Mouse (Mus musculus) lung, postnatal 0 days (tissue): ENCODE results near the gene Fam189a2. TPM values are rescaled to one million over a fixed set of nuclear protein-coding genes. Genes with fewer than 3 reads are reported as not detected.

ENCODE experiments used
- ATAC-seq: fragments of 200-750 bp; cut with Nextera tagmentation; 2 replicates; pipeline ENCODE4 v1.8.0; 2017; ENCODE audit warnings: moderate library complexity
- DNase-seq: peaks from one replicate; pipeline ENCODE4 v3.0.0-alpha.2; 2016; ENCODE audit warnings: low spot score
- H3K27ac ChIP-seq: fragments of 300-500 bp; sonication (generic); 2 replicates; pipeline ENCODE4 v1.5.1; 2014; ENCODE audit warnings: antibody characterized with exemption, mild to moderate bottlenecking, low read length, mixed read lengths
- H3K27me3 ChIP-seq: fragments of 300-500 bp; sonication (generic); replicated peaks from 2 replicates; pipeline ENCODE4 v1.6.1; 2014; ENCODE audit warnings: low read length, mixed read lengths; ENCODE audit not compliant: insufficient read depth
- H3K36me3 ChIP-seq: fragments of 300-500 bp; sonication (generic); 2 replicates; pipeline ENCODE4 v1.6.1; 2014; ENCODE audit warnings: low read length, mixed read lengths; ENCODE audit not compliant: insufficient read depth
- H3K4me1 ChIP-seq: fragments of 300-500 bp; sonication (generic); 2 replicates; pipeline ENCODE4 v1.6.1; 2014; ENCODE audit warnings: antibody characterized with exemption, low read depth, low read length, mixed read lengths; ENCODE audit not compliant: insufficient read depth
- H3K4me2 ChIP-seq: fragments of 300-500 bp; sonication (generic); replicated peaks from 2 replicates; pipeline ENCODE4 v1.6.1; 2014; ENCODE audit warnings: low read depth, mild to moderate bottlenecking, low read length, moderate library complexity, mixed read lengths
- H3K4me3 ChIP-seq: fragments of 300-500 bp; sonication (generic); 2 replicates; pipeline ENCODE4 v1.5.1; 2014; ENCODE audit warnings: low read depth, low read length
- H3K9ac ChIP-seq: fragments of 300-500 bp; sonication (generic); replicated peaks from 2 replicates; pipeline ENCODE4 v1.6.1; 2014; ENCODE audit warnings: low read depth, mild to moderate bottlenecking
- H3K9me3 ChIP-seq: fragments of 300-500 bp; sonication (generic); 2 replicates; pipeline ENCODE4 v1.6.1; 2016; ENCODE audit warnings: low read length, mixed read lengths
- CTCF ChIP-seq: IDR thresholded peaks from 2 replicates; pipeline ENCODE4 v1.5.1; 2016; ENCODE audit warnings: antibody characterized with exemption, mild to moderate bottlenecking
- EP300 ChIP-seq: IDR thresholded peaks from 2 replicates; pipeline ENCODE4 v1.6.1; 2016; ENCODE audit warnings: antibody characterized with exemption, mild to moderate bottlenecking, control low read depth
- WGBS: fragments of 180-500 bp; shearing (Covaris S2); extraction: QIAGEN DNeasy Blood & Tissue Kit; methylation state at CpG from one replicate; pipeline ENCODE4 v1.1.7; 2014; 5-methylcytosine and 5-hydroxymethylcytosine counted together
- polyA plus RNA-seq: library from polyadenylated mRNA; unstranded; fragments of >200 nt; fragmentation: Nextera tagmentation; extraction: Ambion mirVana; gene quantifications from 2 replicates; pipeline ENCODE4 v1.2.1, GENCODE M21; 2015

Fam189a2 gene
- polyA plus RNA-seq, 1 experiment from 2014 or later, result 26.2 TPM

GRCm38 (mm10) chr19:24022771-24023170 is 8.0 kb downstream of the Fam189a2 start:
- no peak overlapping the region for H3K4me3 ChIP-seq
- H3K4me1 ChIP-seq, result peaks cover 1% of the 10 kb centered on the region; the same call in 1 of the 2 replicates
- no peaks in the 10 kb centered on the region for H3K9me3 ChIP-seq
- no peaks in the 10 kb centered on the region for H3K36me3 ChIP-seq
- no peak for TF ChIP-seq EP300
- no peak for TF ChIP-seq CTCF
- ATAC-seq (peak; percentile 35; the same call in 1 of the 2 replicates), DNase-seq (no peak)
- WGBS, result 53% methylated on average over 3 of the region's 3 CpGs
- no peak overlapping the region for H3K4me2 ChIP-seq
- no peaks in the 10 kb centered on the region for H3K27me3 ChIP-seq
- no peak overlapping the region for H3K27ac ChIP-seq
- H3K9ac ChIP-seq, result no peak overlapping the region

GRCm38 (mm10) chr19:24022301-24022700 is 8.5 kb downstream of the Fam189a2 start:
- Histone ChIP-seq H3K4me3 (no peak overlapping the region), H3K36me3 (no peaks in the 10 kb centered on the region), H3K9ac (no peak overlapping the region), H3K4me1 (peaks cover under 1% of the 10 kb centered on the region; the same call in 1 of the 2 replicates), H3K9me3 (no peaks in the 10 kb centered on the region), H3K4me2 (no peak overlapping the region), H3K27ac (no peak overlapping the region), H3K27me3 (no peaks in the 10 kb centered on the region)
- WGBS, result 88% methylated on average over 6 of the region's 6 CpGs
- ATAC-seq (no peak), DNase-seq (peak; percentile 42)
- TF ChIP-seq CTCF, result no peak
- no peak for TF ChIP-seq EP300

GRCm38 (mm10) chr19:24020736-24021135 is 10.1 kb downstream of the Fam189a2 start:
- no peaks in the 10 kb centered on the region for H3K9me3 ChIP-seq
- no peaks in the 10 kb centered on the region for H3K27me3 ChIP-seq
- H3K4me2 ChIP-seq, result no peak overlapping the region
- no peak overlapping the region for H3K9ac ChIP-seq
- H3K4me1 ChIP-seq, result peaks cover 9% of the 10 kb centered on the region; the same call in 1 of the 2 replicates
- no peak for ATAC-seq
- DNase-seq, result no peak
- H3K27ac ChIP-seq, result no peak overlapping the region
- H3K4me3 ChIP-seq, result no peak overlapping the region
- 83% methylated on average over 3 of the region's 3 CpGs for WGBS
- no peaks in the 10 kb centered on the region for H3K36me3 ChIP-seq
- TF ChIP-seq EP300 (no peak), CTCF (no peak)

GRCm38 (mm10) chr19:24019609-24020008 is 11.2 kb downstream of the Fam189a2 start:
- Histone ChIP-seq H3K9ac (no peak overlapping the region), H3K36me3 (no peaks in the 10 kb centered on the region), H3K27ac (no peak overlapping the region), H3K27me3 (no peaks in the 10 kb centered on the region), H3K4me2 (no peak overlapping the region), H3K4me3 (no peak overlapping the region), H3K9me3 (no peaks in the 10 kb centered on the region), H3K4me1 (peaks cover 9% of the 10 kb centered on the region; the same call in 1 of the 2 replicates)
- ATAC-seq, result no peak
- 91% methylated on average over 9 of the region's 9 CpGs for WGBS
- TF ChIP-seq CTCF (no peak), EP300 (no peak)
- no peak for DNase-seq

GRCm38 (mm10) chr19:24018396-24018795 is 12.4 kb downstream of the Fam189a2 start:
- Histone ChIP-seq H3K36me3 (no peaks in the 10 kb centered on the region), H3K27me3 (no peaks in the 10 kb centered on the region), H3K9me3 (no peaks in the 10 kb centered on the region), H3K4me3 (no peak overlapping the region), H3K4me1 (peaks cover 9% of the 10 kb centered on the region; the same call in 1 of the 2 replicates), H3K9ac (no peak overlapping the region), H3K4me2 (no peak overlapping the region), H3K27ac (no peak overlapping the region)
- TF ChIP-seq CTCF (no peak), EP300 (no peak)
- DNase-seq (no peak), ATAC-seq (no peak)
- WGBS, result 77% methylated on average over 3 of the region's 3 CpGs

GRCm38 (mm10) chr19:24017892-24018291 is 12.9 kb downstream of the Fam189a2 start:
- no peak overlapping the region for H3K4me2 ChIP-seq
- 17% methylated on average over 3 of the region's 3 CpGs for WGBS
- no peaks in the 10 kb centered on the region for H3K9me3 ChIP-seq
- no peak for DNase-seq
- no peak overlapping the region for H3K9ac ChIP-seq
- H3K27ac ChIP-seq, result peak overlapping the region; percentile 68; the same call in 1 of the 2 replicates
- no peak for TF ChIP-seq CTCF
- no peak for TF ChIP-seq EP300
- H3K36me3 ChIP-seq, result no peaks in the 10 kb centered on the region
- ATAC-seq, result no peak
- peaks cover 9% of the 10 kb centered on the region; the same call in 1 of the 2 replicates for H3K4me1 ChIP-seq
- no peak overlapping the region for H3K4me3 ChIP-seq
- H3K27me3 ChIP-seq, result no peaks in the 10 kb centered on the region

GRCm38 (mm10) chr19:24017427-24017826 is 13.4 kb downstream of the Fam189a2 start:
- peak; percentile 58; the same call in 1 of the 2 replicates for TF ChIP-seq EP300
- no peak for TF ChIP-seq CTCF
- peak overlapping the region; percentile 68 for H3K27ac ChIP-seq
- no peaks in the 10 kb centered on the region for H3K27me3 ChIP-seq
- ATAC-seq (peak; percentile 73), DNase-seq (peak; percentile 77)
- H3K4me3 ChIP-seq, result no peak overlapping the region
- no peak overlapping the region for H3K4me2 ChIP-seq
- peaks cover 9% of the 10 kb centered on the region; the same call in 1 of the 2 replicates for H3K4me1 ChIP-seq
- WGBS, result 10% methylated on average over 1 of the region's 1 CpGs
- H3K36me3 ChIP-seq, result no peaks in the 10 kb centered on the region
- no peaks in the 10 kb centered on the region for H3K9me3 ChIP-seq
- H3K9ac ChIP-seq, result no peak overlapping the region
